In the genomic region with DNA sequence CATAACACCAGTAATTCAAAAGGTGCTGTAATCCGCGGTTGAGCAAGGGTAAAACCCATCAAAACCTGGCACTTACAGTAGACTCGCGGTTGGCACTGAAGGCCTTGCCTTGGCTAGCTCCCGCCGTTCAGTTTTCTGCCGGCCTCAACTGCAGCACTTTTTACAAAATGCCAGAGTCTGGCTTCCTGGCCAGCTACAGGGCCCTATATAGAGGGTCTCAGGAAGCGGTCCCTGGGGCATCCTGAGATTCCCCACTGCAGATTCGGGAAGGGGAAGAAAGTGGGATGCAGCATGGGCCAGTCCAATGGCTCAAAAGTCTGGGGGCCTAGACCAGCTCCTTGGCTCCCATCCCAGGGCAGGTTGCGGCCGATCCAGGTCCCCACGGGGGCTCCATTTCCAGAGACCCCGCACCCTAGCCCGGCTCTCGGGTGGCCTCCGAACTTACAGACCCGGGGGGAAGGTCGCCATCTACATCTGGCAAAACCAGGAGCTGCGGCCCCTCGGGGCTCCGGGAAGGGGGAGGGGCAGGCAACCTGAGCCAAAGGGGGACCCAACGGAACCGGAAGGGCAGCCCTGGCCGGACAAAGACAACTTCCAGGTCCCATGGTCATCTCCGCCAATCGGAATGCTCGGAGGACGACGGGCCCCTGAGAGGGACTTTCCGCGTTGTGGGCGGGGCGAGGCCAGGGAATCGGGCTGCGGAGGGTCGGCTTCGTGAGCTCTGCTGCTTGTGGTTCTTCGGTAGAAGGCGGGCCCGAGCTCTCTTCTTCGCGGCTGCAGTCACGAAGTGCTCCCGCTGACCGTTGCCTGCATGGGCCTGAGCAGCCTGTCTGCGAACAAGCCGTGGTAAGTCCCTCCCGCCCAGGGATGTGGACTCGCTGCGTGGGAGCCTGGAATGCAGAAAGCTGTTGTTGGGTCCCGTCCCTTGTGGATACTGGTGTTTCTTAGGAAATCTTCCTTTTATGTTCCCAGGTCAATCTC, we compare ENCODE assay signal across 8 mouse cellular contexts. TPM values are rescaled to one million over a fixed set of nuclear protein-coding genes. Genes with fewer than 3 reads are reported as not detected.
DNase-seq lines count a peak whose midpoint lies in the region; ATAC-seq and TF ChIP-seq lines count a peak whose summit lies in the region.

A gene (minus strand): TSS at position 525 of the 981 bp plus-strand sequence.
A gene (minus strand): TSS at position 561 of the 981 bp plus-strand sequence.
A gene (plus strand): TSS at position 669 of the 981 bp plus-strand sequence.

- TF ChIP-seq POLR2A in cortical plate, adult 2 months (IDR thresholded peaks at IDR 0.05; ENCODE audit: extremely low read depth, insufficient read depth, low read length): peak; percentile 67; the same call in 1 of the 2 replicates

- H3K4me1 ChIP-seq in cortical plate, adult 2 months (ENCODE audit: control insufficient read depth, insufficient read depth, low read length): peaks cover 2% of the 10 kb centered on the region

- peak; percentile 97 for DNase-seq in adipocyte (ENCODE audit: low spot score)
- peak; percentile 90 to 91 for DNase-seq in gastrocnemius, adult 8-10 months (ENCODE audit: low spot score in 2 of 2)
- DNase-seq in induced T-regulatory cell, adult 2 months (ENCODE audit: low read depth): peak; percentile 97
- DNase-seq in left cerebral cortex, adult 8-10 months (ENCODE audit: low spot score in 2 of 2): peak; percentile 94 to 95
- DNase-seq in right cerebral cortex, adult 18-20 months: peak; percentile 97
- DNase-seq in urinary bladder, adult 2 months (ENCODE audit: low spot score): peak; percentile 90

- ATAC-seq in megakaryocyte, adult 5-6 weeks (ENCODE audit: poor library complexity, severe bottlenecking): peak; percentile 99

- no peak for TF ChIP-seq CTCF in cortical plate, adult 2 months (IDR thresholded peaks at IDR 0.05; ENCODE audit: extremely low read depth, insufficient read depth, low read length)

- H3K27ac ChIP-seq in cortical plate, adult 2 months (ENCODE audit: insufficient read depth, low read length): peak within 1 kb of the TSS; percentile 25

- H3K4me3 ChIP-seq in cortical plate, adult 2 months (ENCODE audit: insufficient read depth, low read length): peak within 1 kb of the TSS; percentile 61

RNA-seq across cellular contexts. Expression of the first gene that starts in this region (rescaled TPM):
- 5.7 and 5.8 TPM in 2 replicates for polyA plus RNA-seq in cortical plate, adult 2 months (2012; rRNA removed)
- 1 to 10 TPM; 3.3 to 5.3 (median 4.2) TPM for total RNA-seq in gastrocnemius, adult 8-10 months (2022)
- total RNA-seq in left cerebral cortex, adult 8-10 months (2022): 10 to 100 TPM in 1 of 4 experiments, 1 to 10 TPM in 3; 8.4 to 11.1 (median 9.1) TPM
- 6.2 and 6.4 TPM in 2 replicates for total RNA-seq in megakaryocyte, adult 5-6 weeks (2015)
- 5.9 and 6.3 TPM in 2 replicates for total RNA-seq in megakaryocyte, adult 5-6 weeks (2017)
- 4.9 and 5.2 TPM in 2 replicates for polyA plus RNA-seq in urinary bladder, adult 2 months (2012; rRNA removed)

RNA-seq across cellular contexts. Expression of the second gene that starts in this region (rescaled TPM):
- 7.2 and 7.7 TPM in 2 replicates for polyA plus RNA-seq in cortical plate, adult 2 months (2012; rRNA removed)
- 1 to 10 TPM; 2.3 to 3.8 (median 3.5) TPM for total RNA-seq in gastrocnemius, adult 8-10 months (2022)
- total RNA-seq in left cerebral cortex, adult 8-10 months (2022): 10 to 100 TPM; 12.6 to 14.9 (median 14.0) TPM
- total RNA-seq in megakaryocyte, adult 5-6 weeks (2015): 16.2 and 18.4 TPM in 2 replicates
- total RNA-seq in megakaryocyte, adult 5-6 weeks (2017): 23.1 and 24.8 TPM in 2 replicates
- polyA plus RNA-seq in urinary bladder, adult 2 months (2012; rRNA removed): 8.7 and 9.6 TPM in 2 replicates

RNA-seq across cellular contexts. Expression of the third gene that starts in this region (rescaled TPM):
- 41.7 and 42.6 TPM in 2 replicates for polyA plus RNA-seq in cortical plate, adult 2 months (2012; rRNA removed)
- total RNA-seq in gastrocnemius, adult 8-10 months (2022): 10 to 100 TPM; 29.6 to 34.5 (median 31.0) TPM
- 100 to 1,000 TPM in 1 of 4 experiments, 10 to 100 TPM in 3; 88.3 to 108 (median 96.0) TPM for total RNA-seq in left cerebral cortex, adult 8-10 months (2022)
- 21.6 and 28.3 TPM in 2 replicates for total RNA-seq in megakaryocyte, adult 5-6 weeks (2015)
- 29.9 and 37.6 TPM in 2 replicates for total RNA-seq in megakaryocyte, adult 5-6 weeks (2017)
- 30.5 and 34.1 TPM in 2 replicates for polyA plus RNA-seq in urinary bladder, adult 2 months (2012; rRNA removed)

Comparison
In these comparisons a context has a peak if more than half of its experiments do, and no peak if none do; other contexts are left out.
1. Peak in every context shown above with its lines: DNase-seq, ATAC-seq, H3K4me3 ChIP-seq and H3K27ac ChIP-seq.